Mouse (Mus musculus) MEL (cell line): ENCODE measurements at regions not wholly inside any gene's neighbourhood (a gene's known extent, or its start where the extent isn't known, plus 50 kb on each side); places are given as distances from the start of the nearest gene placed in this dataset.

Source experiments
- DNase-seq: peaks from one replicate; pipeline ENCODE4 v3.0.0; 2011; ENCODE audit warnings: low read depth, low spot score
- H3K27ac ChIP-seq: 2 replicates; pipeline ENCODE4 v1.5.1; 2012; ENCODE audit warnings: low read depth, mild to moderate bottlenecking, control low read depth, low read length, moderate library complexity; ENCODE audit not compliant: control insufficient read depth
- H3K27me3 ChIP-seq, 2 experiments: fragments of 150-350 bp in 1 of 2; sonication (generic) in 1 of 2; 2 replicates each; pipeline ENCODE4 v1.6.1; 2012; ENCODE audit warnings: low read length in 2 of 2, mild to moderate bottlenecking in 2 of 2, improper control_type of control experiment in 1 of 2, moderate library complexity in 1 of 2; ENCODE audit not compliant: insufficient read depth in 2 of 2, control insufficient read depth in 1 of 2
- H3K36me3 ChIP-seq, 2 experiments: 2 replicates each; pipeline ENCODE4 v1.6.1; 2012 to 2014; ENCODE audit warnings: low read length in 2 of 2, improper control_type of control experiment in 1 of 2, inconsistent platforms in 1 of 2, mild to moderate bottlenecking in 1 of 2; ENCODE audit not compliant: insufficient read depth in 2 of 2, control insufficient read depth in 1 of 2
- H3K4me1 ChIP-seq, 2 experiments: fragments of 150-350 bp in 1 of 2; sonication (generic) in 1 of 2; 2 replicates each; pipeline ENCODE4 v1.6.1; 2012; ENCODE audit warnings: low read length in 2 of 2, improper control_type of control experiment in 1 of 2, mild to moderate bottlenecking in 1 of 2; ENCODE audit not compliant: insufficient read depth in 2 of 2, control insufficient read depth in 1 of 2
- H3K4me3 ChIP-seq, 2 experiments: fragments of 150-350 bp in 1 of 2; sonication (generic) in 1 of 2; 2 replicates each; pipeline ENCODE4 v1.5.1; 2012; ENCODE audit warnings: low read depth in 2 of 2, low read length in 2 of 2, mild to moderate bottlenecking in 2 of 2, moderate library complexity in 2 of 2, control low read depth in 1 of 2, improper control_type of control experiment in 1 of 2; ENCODE audit not compliant: control insufficient read depth in 1 of 2, insufficient read depth in 1 of 2
- H3K79me2 ChIP-seq: 2 replicates; pipeline ENCODE4 v1.6.1; 2012; ENCODE audit warnings: mild to moderate bottlenecking, low read length, moderate library complexity; ENCODE audit not compliant: control insufficient read depth, poor library complexity, insufficient read depth
- H3K9ac ChIP-seq: 2 replicates; pipeline ENCODE4 v1.6.1; 2012; ENCODE audit warnings: low read depth, mild to moderate bottlenecking, control low read depth, low read length, moderate library complexity; ENCODE audit not compliant: control insufficient read depth, poor library complexity, severe bottlenecking
- H3K9me3 ChIP-seq: fragments of 150-350 bp; sonication (generic); replicated peaks from 2 replicates; pipeline ENCODE4 v1.6.1; 2012; ENCODE audit warnings: mild to moderate bottlenecking, low read length, improper control_type of control experiment, moderate library complexity; ENCODE audit not compliant: insufficient read depth
- ELF1 ChIP-seq: IDR thresholded peaks from 2 replicates; pipeline ENCODE4 v1.6.1; 2014; ENCODE audit warnings: low read depth, mild to moderate bottlenecking, inconsistent platforms, low read length, improper control_type of control experiment, moderate library complexity
- EP300 ChIP-seq, 2 experiments: IDR thresholded peaks; 2 replicates each; pipeline ENCODE4 v1.6.1; 2011; ENCODE audit warnings: improper control_type of control experiment in 2 of 2, low read length in 2 of 2, low read depth in 1 of 2, mild to moderate bottlenecking in 1 of 2
- ETS1 ChIP-seq: IDR thresholded peaks from 2 replicates; pipeline ENCODE4 v1.6.1; 2012; ENCODE audit warnings: low read depth, mild to moderate bottlenecking, inconsistent platforms, low read length, improper control_type of control experiment, moderate library complexity
- GATA1 ChIP-seq: IDR thresholded peaks from 2 replicates; pipeline ENCODE4 v1.6.1; 2011; ENCODE audit warnings: low read depth, low read length, improper control_type of control experiment
- MYC ChIP-seq: IDR thresholded peaks from 2 replicates; pipeline ENCODE4 v1.6.1; 2011; ENCODE audit warnings: low read depth, mild to moderate bottlenecking, low read length, improper control_type of control experiment, moderate library complexity
- NRF1 ChIP-seq: IDR thresholded peaks from 2 replicates; pipeline ENCODE4 v1.6.1; 2014; ENCODE audit warnings: low read depth, mild to moderate bottlenecking, inconsistent platforms, low read length, improper control_type of control experiment, moderate library complexity; ENCODE audit not compliant: poor library complexity, insufficient read depth, severe bottlenecking
- RAD21 ChIP-seq: IDR thresholded peaks from 2 replicates; pipeline ENCODE4 v1.6.1; 2011; ENCODE audit warnings: mild to moderate bottlenecking, low read depth, low read length, improper control_type of control experiment
- SIN3A ChIP-seq: IDR thresholded peaks from 2 replicates; pipeline ENCODE4 v1.6.1; 2012; ENCODE audit warnings: low read length, improper control_type of control experiment, inconsistent platforms
- UBTF ChIP-seq: IDR thresholded peaks from 2 replicates; pipeline ENCODE4 v1.6.1; 2012; ENCODE audit warnings: low read depth, mild to moderate bottlenecking, inconsistent platforms, low read length, improper control_type of control experiment, moderate library complexity, borderline replicate concordance; ENCODE audit not compliant: insufficient read depth
- USF1 ChIP-seq: IDR thresholded peaks from 2 replicates; pipeline ENCODE4 v1.6.1; 2014; ENCODE audit warnings: low read depth, mild to moderate bottlenecking, inconsistent platforms, low read length, improper control_type of control experiment, moderate library complexity
- ZC3H11A ChIP-seq: IDR thresholded peaks from 2 replicates; pipeline ENCODE4 v1.6.1; 2012; ENCODE audit warnings: low read depth, mild to moderate bottlenecking, inconsistent platforms, low read length, improper control_type of control experiment
- ZNF384 ChIP-seq: IDR thresholded peaks from 2 replicates; pipeline ENCODE4 v1.6.1; 2012; ENCODE audit warnings: low read depth, mild to moderate bottlenecking, inconsistent platforms, low read length, improper control_type of control experiment

DNA sequence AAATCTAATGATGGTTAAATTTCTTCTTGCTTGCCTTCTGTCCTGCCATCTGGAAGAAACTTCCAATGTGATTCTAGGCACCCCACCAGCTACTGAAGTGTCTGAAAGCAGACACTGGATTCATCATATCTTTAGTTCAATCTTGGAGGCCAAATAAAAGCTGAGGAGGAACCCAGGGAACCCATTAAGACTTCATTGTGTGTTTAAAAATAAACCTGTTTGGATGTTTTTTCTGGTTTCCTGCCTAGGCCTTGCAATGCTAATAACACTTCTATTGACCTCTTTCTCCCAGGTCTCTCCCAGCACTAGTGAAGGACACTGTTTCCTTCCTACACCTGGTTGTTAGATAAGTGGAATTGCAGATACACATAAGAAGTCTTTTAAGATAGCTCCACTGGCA lies 545.6 kb downstream of the Col12a1 start:
- H3K9me3 ChIP-seq = no peaks in the 10 kb centered on the region
- TF ChIP-seq USF1 = no peak
- no peak for TF ChIP-seq UBTF
- TF ChIP-seq ELF1 = no peak
- TF ChIP-seq ETS1 = no peak
- TF ChIP-seq MYC = no peak
- no peak for TF ChIP-seq ZNF384
- TF ChIP-seq RAD21 = no peak
- TF ChIP-seq SIN3A = no peak
- TF ChIP-seq NRF1 = no peak
- no peaks in the 10 kb centered on the region for H3K79me2 ChIP-seq
- H3K4me3 ChIP-seq = no peak overlapping the region
- H3K27ac ChIP-seq = no peak overlapping the region
- H3K9ac ChIP-seq = no peak overlapping the region
- DNase-seq = no peak
- H3K27me3 ChIP-seq = no peaks in the 10 kb centered on the region
- H3K4me1 ChIP-seq = no peaks in the 10 kb centered on the region
- no peaks in the 10 kb centered on the region for H3K36me3 ChIP-seq

- Histone ChIP-seq H3K4me1 (no peaks in the 10 kb centered on the region), H3K9ac (no peak overlapping the region), H3K9me3 (no peaks in the 10 kb centered on the region), H3K79me2 (no peaks in the 10 kb centered on the region), H3K36me3 (no peaks in the 10 kb centered on the region), H3K4me3 (no peak overlapping the region), H3K27me3 (no peaks in the 10 kb centered on the region), H3K27ac (no peak overlapping the region)
- no peak for TF ChIP-seq ZC3H11A
- no peak for DNase-seq
These were observed 538.7 kb downstream of the Col12a1 start for GRCm38 (mm10) chr9:79179954-79180353.

DNA sequence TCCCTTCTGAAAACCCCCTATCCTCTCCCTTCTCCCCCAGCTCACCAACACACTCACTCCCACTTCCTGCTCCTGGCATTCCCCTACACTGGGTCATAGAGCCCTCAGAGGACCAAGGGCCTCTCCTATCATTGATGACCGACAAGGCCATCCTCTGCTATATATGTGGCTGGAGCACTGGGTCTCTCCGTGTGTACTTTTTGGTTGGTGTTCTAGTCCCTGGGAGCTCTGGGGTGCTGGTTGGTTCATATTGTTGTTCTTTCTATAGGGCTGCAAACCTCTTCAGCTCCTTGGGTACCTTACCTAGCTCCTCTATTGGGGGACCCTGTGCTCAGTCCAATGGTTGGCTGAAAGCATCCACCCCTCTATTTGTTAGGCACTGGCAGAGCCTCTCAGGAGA lies 523.2 kb downstream of the Col12a1 start:
- H3K36me3 ChIP-seq = no peaks in the 10 kb centered on the region
- H3K79me2 ChIP-seq = no peaks in the 10 kb centered on the region
- no peak for DNase-seq
- no peaks in the 10 kb centered on the region for H3K4me1 ChIP-seq
- H3K4me3 ChIP-seq = no peak overlapping the region
- H3K27me3 ChIP-seq = no peaks in the 10 kb centered on the region
- H3K27ac ChIP-seq = no peak overlapping the region
- no peak overlapping the region for H3K9ac ChIP-seq
- H3K9me3 ChIP-seq = no peaks in the 10 kb centered on the region
- TF ChIP-seq EP300 (IDR thresholded peaks at IDR 0.05; ENCODE audit: low read depth in 1 of 2, low read length in 2 of 2) = no peak
- no peak for TF ChIP-seq GATA1
